Mouse (Mus musculus): ENCODE data around the gene A930004D18Rik.

A930004D18Rik gene

DNA sequence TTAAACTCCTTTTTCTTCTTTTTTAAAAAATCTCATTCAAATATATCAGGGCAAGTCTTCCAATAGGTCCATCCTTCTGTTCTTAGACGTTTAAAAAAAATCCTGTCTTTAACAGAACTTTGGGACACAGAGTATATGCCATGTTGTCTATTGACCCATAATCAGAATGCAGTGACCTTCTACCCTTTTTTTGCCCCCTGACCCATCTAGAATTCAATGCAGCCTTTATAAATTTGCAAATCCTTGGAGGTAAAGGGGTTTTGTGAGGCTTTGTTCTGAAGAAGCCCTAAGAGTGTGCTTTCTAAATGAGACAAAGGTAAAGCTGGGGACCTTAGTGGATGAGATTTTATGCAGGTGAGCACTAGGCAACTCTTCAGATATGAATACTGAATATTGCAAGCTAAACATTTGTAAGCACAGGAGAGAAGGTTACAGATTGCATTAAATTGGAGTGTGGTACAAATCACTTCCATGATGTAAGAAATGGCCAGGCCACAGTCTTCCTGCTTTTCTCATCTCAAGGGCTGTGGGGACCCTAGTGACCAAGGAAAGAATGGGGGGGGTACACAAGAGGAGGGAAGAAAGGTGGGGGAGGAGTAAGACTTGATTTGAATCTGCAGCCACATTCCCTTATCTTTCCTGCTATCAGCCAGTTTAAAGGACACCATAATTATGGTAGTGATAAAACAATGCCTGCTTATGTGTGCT lies 15.9 kb upstream of the A930004D18Rik start:
- DNase-seq (ENCODE audit: low spot score in 2 of 2): no peak

DNA sequence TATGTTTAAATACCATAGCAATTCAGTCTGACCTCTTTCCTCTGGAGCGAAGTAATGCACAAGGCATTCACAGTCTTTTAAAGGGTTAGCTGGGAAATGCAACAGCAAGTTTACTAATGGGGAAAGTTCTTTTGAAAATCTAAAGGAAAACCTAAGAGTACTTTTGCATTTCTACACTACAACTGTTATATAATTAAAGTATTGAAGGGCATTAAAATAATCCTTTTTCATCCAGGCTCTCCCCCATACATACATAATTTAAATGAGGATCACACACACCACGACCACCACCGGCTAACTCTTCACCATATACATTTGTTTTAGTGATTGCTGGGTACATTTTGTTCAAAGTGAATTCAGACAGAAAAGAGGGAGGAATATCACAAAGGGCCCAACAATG lies 15.0 kb upstream of the A930004D18Rik start:
- no peak for DNase-seq (ENCODE audit: low spot score in 2 of 2)

DNA sequence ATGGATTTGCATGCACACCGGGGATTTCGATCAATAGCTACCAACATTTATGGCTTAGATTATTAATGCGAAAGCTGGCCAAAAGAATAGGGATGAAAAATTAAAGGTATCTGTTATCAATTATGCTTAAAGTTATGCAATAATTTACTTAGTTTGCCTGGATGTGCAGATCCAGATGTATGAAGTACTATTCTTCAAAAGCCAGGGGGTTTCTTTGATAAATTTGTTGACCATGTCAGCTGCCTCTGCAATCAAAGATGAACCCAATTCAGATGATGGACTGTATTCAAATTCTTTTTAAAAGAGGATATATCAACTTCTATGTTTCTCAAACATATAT lies 14.3 kb upstream of the A930004D18Rik start:
- DNase-seq (ENCODE audit: low spot score in 2 of 2): no peak

- no peak for DNase-seq (ENCODE audit: low spot score in 2 of 2)
Observed at GRCm38 (mm10) chr2:18051026-18051830, 13.7 kb upstream of the A930004D18Rik start.

DNA sequence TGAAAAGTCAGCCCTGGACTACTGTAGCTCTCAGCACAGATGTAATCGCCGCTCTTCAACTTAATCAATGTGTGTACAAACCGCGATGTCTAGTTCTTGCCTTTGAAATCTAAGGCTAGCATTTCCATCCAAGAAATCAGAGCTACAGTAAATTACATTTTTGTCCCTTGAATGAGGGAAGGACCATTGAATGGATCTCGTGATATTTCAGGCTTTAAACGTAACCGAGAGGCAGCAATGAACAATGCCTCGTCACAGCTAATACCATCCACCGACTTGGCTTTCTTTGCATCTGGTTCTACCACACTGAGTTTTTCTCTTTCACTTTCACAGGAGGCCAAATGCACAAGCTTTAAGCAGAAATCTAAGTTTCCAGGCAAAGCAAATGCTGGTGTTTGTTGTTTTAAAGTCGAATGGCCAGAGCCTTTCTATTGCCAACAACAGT lies 13.0 kb upstream of the A930004D18Rik start:
- no peak for DNase-seq (ENCODE audit: low spot score in 2 of 2)

GRCm38 (mm10) chr2:18050018-18050417 lies 12.5 kb upstream of the A930004D18Rik start:
- DNase-seq (ENCODE audit: low spot score in 2 of 2): no peak

- no peak for DNase-seq (ENCODE audit: low spot score in 2 of 2)
Observed at GRCm38 (mm10) chr2:18049279-18049821, 11.8 kb upstream of the A930004D18Rik start.

DNA sequence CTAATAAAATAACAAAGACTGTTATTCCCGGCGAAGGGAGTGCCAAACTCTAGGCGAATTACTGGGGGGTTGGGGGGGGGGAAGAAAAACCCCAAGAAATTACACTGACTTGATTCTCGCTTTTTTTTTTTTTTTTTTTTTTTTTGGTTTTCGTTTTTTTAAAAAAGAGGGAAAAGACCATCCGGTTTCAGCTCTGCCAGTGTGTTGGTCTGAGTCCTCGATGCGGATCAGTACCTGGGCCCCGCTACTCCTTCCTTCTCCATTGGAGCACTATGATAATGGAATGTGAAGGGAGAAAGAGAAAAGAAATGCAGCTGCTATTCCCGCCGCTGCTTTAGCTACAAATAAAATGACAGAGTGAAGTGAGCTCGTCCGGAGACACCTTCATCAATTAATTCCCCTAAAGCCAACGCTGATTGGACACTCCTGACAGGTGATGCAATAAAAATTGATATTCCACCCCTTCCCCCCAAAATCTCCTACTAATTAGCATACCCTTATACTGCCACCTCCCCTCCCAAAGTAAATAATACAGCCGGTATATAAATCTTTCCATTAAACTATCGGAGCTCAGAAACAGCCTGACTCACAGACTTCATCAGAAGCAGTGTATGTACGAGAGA lies 11.0 kb upstream of the A930004D18Rik start, which contains the start of gene Skida1:
Gene Skida1 (minus strand): TSS at position 599 of the 623 bp plus-strand sequence.
- no peak for DNase-seq (ENCODE audit: low spot score in 2 of 2)

GRCm38 (mm10) chr2:18047646-18048452 lies 10.3 kb upstream of the A930004D18Rik start:
- DNase-seq (ENCODE audit: low spot score in 2 of 2): peak; percentile 66 to 75

- peak; percentile 68 to 78 for DNase-seq (ENCODE audit: low spot score in 2 of 2)
Observed at GRCm38 (mm10) chr2:18046758-18047645, 9.5 kb upstream of the A930004D18Rik start.

GRCm38 (mm10) chr2:18046186-18046585 lies 8.6 kb upstream of the A930004D18Rik start:
- DNase-seq (ENCODE audit: low spot score in 2 of 2): no peak

DNA sequence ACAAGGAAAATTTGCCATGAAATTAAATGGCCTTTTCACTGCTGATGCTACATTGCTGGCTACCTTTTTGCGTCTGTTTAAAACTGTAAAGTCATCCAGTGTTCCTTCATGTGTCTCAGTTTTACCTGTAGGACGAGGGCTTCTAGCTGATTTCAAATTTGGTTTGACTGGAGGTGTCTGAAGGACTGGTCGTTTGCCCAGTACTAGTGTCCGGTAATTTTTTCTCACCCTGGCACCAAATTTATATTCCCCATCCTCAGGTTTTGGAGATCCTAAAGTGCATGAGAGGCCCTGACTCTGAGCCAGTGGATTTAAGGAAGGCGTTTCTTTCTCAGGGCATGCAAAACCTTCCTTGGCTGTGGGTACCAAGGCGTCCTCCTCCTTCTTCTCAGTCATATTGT lies 8.2 kb upstream of the A930004D18Rik start:
- no peak for DNase-seq (ENCODE audit: low spot score in 2 of 2)

- no peak for DNase-seq (ENCODE audit: low spot score in 2 of 2)
Observed at GRCm38 (mm10) chr2:18045143-18045780, 7.7 kb upstream of the A930004D18Rik start.

DNA sequence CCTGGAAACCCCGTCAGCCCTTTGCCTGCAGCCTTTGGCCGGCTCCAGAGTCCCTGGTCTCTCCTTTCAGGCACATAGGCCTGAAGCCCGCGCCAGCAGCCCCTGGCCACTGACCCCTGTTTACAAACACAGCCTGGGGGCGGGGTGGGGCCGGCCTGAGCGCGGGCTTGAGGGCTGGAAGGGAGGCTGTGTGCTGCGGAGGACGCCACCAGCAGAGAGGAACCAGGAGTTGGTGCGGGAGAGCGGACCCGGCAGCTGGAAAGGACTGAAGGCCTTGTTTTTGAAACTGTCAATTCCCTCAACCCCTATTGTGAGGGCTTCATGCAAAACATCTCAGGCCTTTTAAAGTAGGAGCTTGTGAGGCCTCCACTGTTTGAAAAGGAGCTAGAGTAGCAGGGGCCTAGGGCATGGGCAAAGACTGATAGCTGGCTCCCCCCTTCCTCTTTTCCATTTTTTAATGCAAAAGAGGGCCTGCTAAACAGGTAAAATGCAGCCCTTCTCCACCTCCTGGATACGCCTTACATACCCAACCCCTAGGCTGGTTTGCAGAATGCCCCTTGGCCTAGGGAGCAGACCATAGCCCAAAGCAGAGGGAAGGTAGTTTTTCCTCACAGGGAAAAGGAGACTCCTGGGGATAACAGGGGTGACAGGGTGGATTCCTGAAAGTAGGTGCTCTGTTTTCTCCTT lies 3.8 kb upstream of the A930004D18Rik start:
- DNase-seq (ENCODE audit: low spot score in 2 of 2): no peak

DNA sequence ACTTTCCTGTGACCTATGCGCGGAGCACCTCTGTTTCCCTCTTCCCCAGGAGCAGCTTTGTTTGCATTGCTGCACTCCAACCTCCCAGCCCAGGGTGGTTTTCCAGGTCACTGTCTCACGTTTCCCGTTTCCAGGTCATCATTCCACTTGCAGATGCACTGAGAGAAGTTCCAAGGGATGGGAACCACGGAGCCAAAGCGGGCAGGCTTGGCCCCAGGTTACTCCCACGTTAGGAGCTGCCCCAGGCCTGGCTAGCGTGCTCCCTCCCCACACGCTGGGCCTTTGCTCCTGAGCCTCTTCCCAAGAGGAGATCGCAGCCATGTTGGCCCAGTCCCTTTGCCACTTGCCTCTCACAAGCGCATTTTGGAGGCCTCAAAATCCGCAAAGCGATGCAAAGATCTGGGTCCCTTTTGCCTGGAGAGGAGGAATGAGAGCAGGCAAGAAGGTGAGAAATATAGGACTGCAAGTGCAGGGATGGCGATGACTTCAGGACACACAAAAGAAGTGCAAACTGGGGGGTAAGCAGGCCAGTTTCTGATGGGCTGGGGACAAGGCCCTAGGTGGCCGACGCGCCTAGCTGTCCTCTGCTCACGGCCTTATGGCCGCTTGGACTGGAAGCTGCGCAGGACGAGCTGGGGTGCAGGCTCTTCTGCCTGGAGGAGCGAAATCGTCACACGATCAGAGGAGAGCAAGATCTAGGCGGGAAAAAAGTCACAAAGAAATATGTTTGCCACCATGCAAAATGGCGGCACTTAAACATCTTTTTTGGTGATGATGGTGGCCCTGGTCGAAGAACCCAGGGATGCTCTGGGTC lies 3.0 kb upstream of the A930004D18Rik start:
- DNase-seq (ENCODE audit: low spot score in 2 of 2): no peak

DNA sequence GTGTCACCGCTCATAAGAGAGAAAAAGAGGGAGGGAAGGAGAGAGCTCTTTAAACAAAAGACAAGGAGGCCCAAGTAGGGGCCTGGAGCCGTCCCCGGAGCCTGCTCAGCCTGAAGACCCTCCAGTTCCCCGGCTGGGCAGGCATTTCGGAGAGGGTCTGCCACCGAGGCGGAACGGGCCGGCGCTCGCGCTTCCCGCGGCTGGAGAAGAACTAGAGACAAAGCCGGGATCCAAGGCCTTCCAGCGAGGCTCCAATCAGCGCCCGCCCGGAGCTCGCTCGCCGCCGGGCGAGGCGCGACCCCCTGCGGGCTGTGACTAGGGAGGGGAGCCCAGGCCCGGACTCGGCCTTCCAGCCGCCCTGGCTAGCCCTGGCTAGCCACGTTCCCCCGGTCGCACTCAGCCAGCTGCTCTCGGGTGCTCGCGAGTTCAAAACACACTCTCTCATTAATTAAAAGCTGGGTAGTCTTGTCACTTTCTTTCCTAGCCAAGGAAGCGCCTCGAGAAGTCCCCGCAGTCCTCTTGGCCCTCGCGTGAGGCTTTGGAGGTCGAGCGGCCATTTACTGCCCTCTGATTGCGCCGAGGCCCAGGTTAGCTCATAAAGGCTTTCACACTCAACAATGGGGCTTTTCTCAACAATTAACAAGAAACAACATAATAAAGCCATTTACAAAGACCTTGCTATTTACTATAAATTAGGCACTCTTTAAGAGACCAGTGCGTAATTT lies 2.2 kb upstream of the A930004D18Rik start:
- DNase-seq (ENCODE audit: low spot score in 2 of 2): no peak

GRCm38 (mm10) chr2:18038895-18039371 lies 1.4 kb upstream of the A930004D18Rik start:
- no peak for DNase-seq (ENCODE audit: low spot score in 2 of 2)

Data from frontal cortex, postnatal 36 days (tissue).